Mouse (Mus musculus): ENCODE measurements around the gene Spata16.

Spata16 gene

DNA sequence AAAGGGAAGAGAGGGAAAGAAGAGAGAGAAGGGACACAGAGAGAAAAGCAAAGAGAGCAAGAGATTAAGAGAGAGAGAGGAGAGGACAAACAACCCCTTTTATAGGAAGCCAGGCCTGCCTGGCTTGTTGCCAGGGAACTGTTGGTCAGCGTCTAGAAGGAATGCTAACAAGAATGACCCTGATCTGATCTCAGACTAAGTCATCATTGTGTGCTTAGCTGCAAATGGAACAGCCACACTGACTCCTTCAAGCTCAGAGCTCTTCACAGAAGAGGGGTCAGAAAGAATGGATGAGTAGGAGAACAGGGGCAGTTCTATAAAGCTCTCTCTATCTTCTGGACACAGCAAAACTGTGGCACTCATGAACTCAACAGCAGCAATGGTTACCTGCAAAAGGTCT, 334.7 kb downstream of the Spata16 start:
- no peak for DNase-seq (ENCODE audit: low spot score in 2 of 2)

DNA sequence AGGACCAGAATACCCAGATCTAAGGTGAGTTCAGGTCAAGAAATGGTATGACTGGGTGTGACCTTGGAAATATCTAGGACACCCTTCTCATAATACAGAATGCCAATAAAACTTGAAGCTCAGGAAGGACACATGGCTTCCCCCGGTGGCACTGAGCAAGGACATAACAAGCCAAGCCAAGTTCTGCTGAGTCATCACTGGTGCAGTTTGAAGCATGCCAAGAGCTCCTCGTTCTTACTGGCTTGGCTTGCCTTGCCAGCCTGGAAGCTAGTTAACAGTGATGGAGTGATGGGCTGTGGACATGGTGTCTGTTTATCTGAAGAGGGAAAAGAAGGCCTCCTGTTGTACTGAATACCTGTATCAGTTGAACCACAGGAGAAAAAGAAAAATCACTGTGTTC, 342.2 kb downstream of the Spata16 start:
- DNase-seq (ENCODE audit: low spot score in 2 of 2), result no peak

DNA sequence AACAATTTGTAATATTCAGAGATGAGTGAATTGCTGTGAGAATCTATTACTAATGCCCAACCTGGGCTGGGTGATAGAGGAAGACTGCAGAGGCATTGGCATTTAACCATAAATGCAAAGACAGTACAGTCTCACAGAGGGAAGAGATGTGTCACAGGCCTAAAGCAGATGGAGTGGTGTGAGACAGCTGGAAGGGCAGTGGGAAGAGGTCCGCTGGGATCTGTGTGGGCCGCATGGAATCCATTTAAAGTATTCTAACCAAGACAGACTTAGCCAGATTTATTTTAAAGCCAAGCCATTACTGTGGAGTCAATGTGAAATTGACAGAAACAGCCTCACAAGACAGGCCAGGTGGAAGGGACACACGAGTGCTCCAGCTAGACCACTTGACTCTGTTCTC, 343.0 kb downstream of the Spata16 start:
- DNase-seq (ENCODE audit: low spot score in 2 of 2), result no peak

DNA sequence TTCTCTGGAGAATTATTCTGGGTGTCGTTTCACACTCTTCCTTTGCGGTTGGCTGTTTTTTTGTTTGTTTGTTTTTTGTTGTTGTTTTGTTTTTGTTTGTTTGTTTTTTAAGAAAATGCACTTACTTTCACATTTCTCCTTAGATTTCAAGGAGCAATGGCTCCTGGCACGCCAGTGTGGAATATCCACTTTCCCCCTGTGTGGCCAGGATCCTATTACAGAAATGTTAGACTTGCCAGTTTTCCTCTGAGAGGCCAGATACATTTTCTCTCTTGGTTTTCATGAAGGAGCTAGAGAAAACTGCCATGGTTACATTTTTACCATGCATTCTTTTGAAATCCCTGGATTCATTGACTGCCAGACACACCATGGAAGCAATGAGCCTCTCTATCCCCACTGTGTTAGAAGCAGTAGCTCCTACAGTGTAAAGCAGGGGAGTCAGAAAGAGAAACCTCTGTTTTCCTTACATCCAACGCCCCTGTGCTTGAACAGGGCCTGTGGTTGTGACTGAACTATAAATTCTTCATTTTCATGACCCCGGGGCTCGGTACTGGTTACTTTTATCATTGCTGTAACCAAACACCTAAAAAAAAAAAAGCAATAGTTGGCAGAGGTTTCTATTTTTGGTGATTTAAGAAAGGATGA, 344.7 kb downstream of the Spata16 start:
- no peak for DNase-seq (ENCODE audit: low spot score in 2 of 2)

DNA sequence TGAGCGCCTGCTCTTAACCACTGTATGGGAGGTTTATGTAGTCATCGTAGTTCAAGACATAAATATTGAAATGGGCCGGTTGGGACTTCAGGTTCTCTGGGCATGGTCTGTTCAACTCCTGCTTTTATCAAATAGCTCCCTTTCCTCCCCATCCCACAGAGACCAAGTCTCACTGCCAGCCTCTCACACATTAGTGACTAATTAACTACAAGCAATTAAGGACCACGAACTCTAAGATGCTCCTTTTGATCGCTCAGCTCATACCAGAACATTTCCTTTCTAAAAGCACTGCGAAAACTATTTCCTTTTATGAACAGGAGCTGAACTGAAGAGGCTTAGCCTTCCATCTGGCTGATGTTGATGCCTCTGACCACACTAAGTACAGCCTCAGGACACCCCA, 346.3 kb downstream of the Spata16 start:
- DNase-seq (ENCODE audit: low spot score in 2 of 2), result no peak

DNA sequence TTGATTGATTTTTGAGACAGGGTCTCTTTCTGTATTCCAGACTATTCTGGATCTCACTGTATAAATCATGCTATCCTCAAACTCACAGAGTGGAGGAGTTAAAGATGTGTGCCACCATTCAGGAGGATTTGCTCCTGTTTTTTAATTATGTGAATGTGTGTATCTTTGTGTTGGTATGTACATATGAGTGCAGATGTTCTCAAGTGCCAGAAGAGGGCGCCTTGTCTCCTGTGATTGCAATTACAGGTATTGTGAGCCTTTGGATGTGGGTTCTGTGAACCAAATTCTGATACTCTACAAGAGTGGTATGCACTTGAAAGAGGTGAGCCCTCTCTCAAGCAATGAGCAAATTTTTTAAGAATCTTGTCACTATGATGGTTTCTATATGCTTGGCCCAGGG, 369.4 kb downstream of the Spata16 start:
- DNase-seq (ENCODE audit: low spot score in 2 of 2), result no peak

DNA sequence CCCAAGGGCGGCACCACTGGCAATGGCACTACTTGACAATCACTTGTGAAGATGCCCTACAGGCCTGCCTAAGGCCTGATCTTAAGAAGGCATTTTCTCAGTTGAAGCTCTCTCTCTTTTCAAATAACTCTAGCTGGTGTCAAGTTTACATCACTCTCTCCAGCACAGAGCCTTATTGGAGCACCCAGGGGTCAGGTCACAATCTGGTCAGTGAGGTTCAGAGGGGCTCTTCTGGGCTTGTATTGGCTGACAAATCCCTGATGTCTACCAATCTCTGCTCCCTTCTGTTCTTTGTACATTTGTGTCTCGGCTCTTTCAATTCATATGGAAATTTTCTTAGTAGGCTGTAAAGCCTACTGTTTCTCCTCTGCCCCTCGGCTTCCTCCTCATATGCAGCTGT, 390.5 kb downstream of the Spata16 start:
- DNase-seq (ENCODE audit: low spot score in 2 of 2), result no peak

DNA sequence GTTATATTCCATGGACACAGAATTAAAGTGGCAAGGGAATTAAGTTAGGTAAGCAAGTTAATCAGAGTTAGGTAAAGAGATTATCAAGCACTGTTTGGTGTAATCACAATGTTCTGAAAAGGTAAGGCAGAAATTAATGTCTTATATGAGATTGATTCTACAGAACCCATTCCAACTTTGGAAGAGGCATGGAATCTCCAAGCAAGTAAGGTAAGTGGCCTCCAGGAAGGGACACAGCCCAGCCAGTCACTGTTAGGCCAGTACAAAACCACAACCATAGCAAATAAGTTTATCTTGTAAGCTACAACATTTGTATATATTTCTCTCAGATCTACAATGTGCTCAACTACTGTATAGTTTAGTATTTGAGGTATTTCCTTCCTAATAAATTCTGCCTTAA, 391.1 kb downstream of the Spata16 start:
- no peak for DNase-seq (ENCODE audit: low spot score in 2 of 2)

DNA sequence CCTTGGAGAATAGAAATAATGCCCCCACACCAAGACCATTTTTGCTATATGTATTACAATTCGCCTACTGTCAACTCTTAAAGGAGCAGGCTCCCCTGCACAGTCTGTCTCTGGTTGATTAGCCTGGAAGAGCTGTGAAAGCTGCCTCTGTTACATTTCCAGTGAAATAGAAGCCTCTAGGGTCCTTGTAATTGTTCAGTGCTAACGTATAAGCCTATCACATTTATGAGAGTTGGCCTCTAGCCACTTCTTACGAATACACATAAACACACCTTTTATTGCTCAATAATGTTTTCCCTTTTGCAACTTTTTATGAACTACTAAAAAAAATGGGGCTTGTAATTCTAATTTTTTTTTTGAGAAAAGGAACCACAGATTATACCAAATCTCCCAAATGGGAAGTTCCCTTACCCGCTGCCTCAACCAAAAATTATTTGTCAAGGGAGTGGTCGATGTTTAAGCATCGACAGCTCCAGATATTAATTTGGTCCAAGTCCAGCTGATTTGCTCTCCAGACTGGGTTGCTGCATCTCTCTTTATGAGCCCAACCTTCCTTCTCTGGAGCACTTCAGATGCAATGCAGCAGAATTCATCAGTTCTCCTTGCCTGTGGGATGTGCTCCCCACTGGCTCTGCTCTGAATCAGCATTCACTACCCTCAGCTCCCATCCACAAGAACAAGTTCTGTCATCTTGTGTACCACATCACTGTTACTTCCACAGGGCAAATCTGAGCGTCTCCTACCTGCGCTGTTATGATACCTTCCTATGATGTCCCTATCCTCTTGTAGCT, 392.8 kb downstream of the Spata16 start:
- DNase-seq (ENCODE audit: low spot score in 2 of 2), result no peak
